Mouse (Mus musculus): ENCODE results near the gene Reep3. TPM values are rescaled to one million over a fixed set of nuclear protein-coding genes. Genes with fewer than 3 reads are reported as not detected.
"Not testable (repeated sequence)": the region's sequence is repeated elsewhere in the genome, so short reads cannot be mapped to it uniquely, and the experiment has no call there.

Gene Reep3
- total RNA-seq, 2 experiments from 2014 or later: 16.6 to 17.8 TPM

- peak; percentile 22 to 39 for DNase-seq (ENCODE audit: extremely low spot score in 1 of 2, low spot score in 2 of 2)
- intact Hi-C loops (cut with DNase I): loop anchor here (5.0 kb wide), 2 partner anchors 80 to 95 kb away; partner anchors contain the start of genes Jmjd1c and Reep3
- no peak for TF ChIP-seq CTCF (IDR thresholded peaks at IDR 0.05)
- peak overlapping the region; percentile 58 for H3K27ac ChIP-seq
- peak overlapping the region; percentile 39 for H3K4me3 ChIP-seq
Measured at GRCm38 (mm10) chr10:67002207-67003008, 94.3 kb downstream of the Reep3 start.

GRCm38 (mm10) chr10:67000958-67001615 is 95.7 kb downstream of the Reep3 start:
- H3K27ac ChIP-seq; DNase-seq (ENCODE audit: extremely low spot score in 1 of 2, low spot score in 2 of 2); H3K4me3 ChIP-seq: not testable (repeated sequence)
- intact Hi-C loops (cut with DNase I): loop anchor here (5.0 kb wide), 2 partner anchors 79 to 96 kb away; partner anchors contain the start of genes Jmjd1c and Reep3

GRCm38 (mm10) chr10:67000136-67000535 is 96.6 kb downstream of the Reep3 start:
- TF ChIP-seq CTCF (IDR thresholded peaks at IDR 0.05): no peak
- Histone ChIP-seq H3K27ac (no peak overlapping the region), H3K4me3 (no peak overlapping the region)
- DNase-seq (ENCODE audit: extremely low spot score in 1 of 2, low spot score in 2 of 2): no peak
- intact Hi-C loops (cut with DNase I): loop anchor here (5.0 kb wide), 2 partner anchors 78 to 97 kb away; partner anchors contain the start of genes Jmjd1c and Reep3

- intact Hi-C loops (cut with DNase I): no loop called here
- Histone ChIP-seq H3K4me3 (no peak overlapping the region), H3K27ac (no peak overlapping the region)
- DNase-seq (ENCODE audit: extremely low spot score in 1 of 2, low spot score in 2 of 2): no peak
- no peak for TF ChIP-seq CTCF (IDR thresholded peaks at IDR 0.05)
Measured at GRCm38 (mm10) chr10:66998770-66999169, 98.0 kb downstream of the Reep3 start.

- no peak for DNase-seq (ENCODE audit: extremely low spot score in 1 of 2, low spot score in 2 of 2)
- no peak overlapping the region for H3K4me3 ChIP-seq
- no peak for TF ChIP-seq CTCF (IDR thresholded peaks at IDR 0.05)
- intact Hi-C loops (cut with DNase I): no loop called here
- no peak overlapping the region for H3K27ac ChIP-seq
Measured at GRCm38 (mm10) chr10:66995181-66995580, 101.6 kb downstream of the Reep3 start.

GRCm38 (mm10) chr10:66994469-66994868 is 102.3 kb downstream of the Reep3 start:
- no peak for DNase-seq (ENCODE audit: extremely low spot score in 1 of 2, low spot score in 2 of 2)
- intact Hi-C loops (cut with DNase I): no loop called here
- Histone ChIP-seq H3K4me3 (no peak overlapping the region), H3K27ac (no peak overlapping the region)
- no peak for TF ChIP-seq CTCF (IDR thresholded peaks at IDR 0.05)

GRCm38 (mm10) chr10:66992591-66992990 is 104.2 kb downstream of the Reep3 start:
- Histone ChIP-seq H3K4me3 (no peak overlapping the region), H3K27ac (no peak overlapping the region)
- intact Hi-C loops (cut with DNase I): no loop called here
- no peak for DNase-seq (ENCODE audit: extremely low spot score in 1 of 2, low spot score in 2 of 2)
- TF ChIP-seq CTCF (IDR thresholded peaks at IDR 0.05): no peak

- DNase-seq (ENCODE audit: extremely low spot score in 1 of 2, low spot score in 2 of 2): no peak
- H3K4me3 ChIP-seq: no peak overlapping the region
- no peak for TF ChIP-seq CTCF (IDR thresholded peaks at IDR 0.05)
- no peak overlapping the region for H3K27ac ChIP-seq
- intact Hi-C loops (cut with DNase I): no loop called here
Measured at GRCm38 (mm10) chr10:66990506-66990905, 106.2 kb downstream of the Reep3 start.

- TF ChIP-seq CTCF (IDR thresholded peaks at IDR 0.05): no peak
- intact Hi-C loops (cut with DNase I): no loop called here
- Histone ChIP-seq H3K27ac (no peak overlapping the region), H3K4me3 (no peak overlapping the region)
- DNase-seq (ENCODE audit: extremely low spot score in 1 of 2, low spot score in 2 of 2): no peak
Measured at GRCm38 (mm10) chr10:66983043-66983442, 113.7 kb downstream of the Reep3 start.

- Histone ChIP-seq H3K4me3 (no peak overlapping the region), H3K27ac (no peak overlapping the region)
- TF ChIP-seq CTCF (IDR thresholded peaks at IDR 0.05): no peak
- intact Hi-C loops (cut with DNase I): no loop called here
- DNase-seq (ENCODE audit: extremely low spot score in 1 of 2, low spot score in 2 of 2): no peak
Measured at GRCm38 (mm10) chr10:66978215-66978614, 118.5 kb downstream of the Reep3 start.

GRCm38 (mm10) chr10:66977093-66977492 is 119.7 kb downstream of the Reep3 start:
- DNase-seq (ENCODE audit: extremely low spot score in 1 of 2, low spot score in 2 of 2): no peak
- no peak for TF ChIP-seq CTCF (IDR thresholded peaks at IDR 0.05)
- intact Hi-C loops (cut with DNase I): no loop called here
- Histone ChIP-seq H3K4me3 (no peak overlapping the region), H3K27ac (no peak overlapping the region)

- intact Hi-C loops (cut with DNase I): no loop called here
- no peak for TF ChIP-seq CTCF (IDR thresholded peaks at IDR 0.05)
- Histone ChIP-seq H3K27ac (no peak overlapping the region), H3K4me3 (no peak overlapping the region)
- no peak for DNase-seq (ENCODE audit: extremely low spot score in 1 of 2, low spot score in 2 of 2)
Measured at GRCm38 (mm10) chr10:66975451-66975850, 121.3 kb downstream of the Reep3 start.

Data from left cerebral cortex, adult 2 months (tissue).